Mouse (Mus musculus) liver, embryonic 14.5 days (tissue): ENCODE measurements around the gene Ptprn2. TPM values are rescaled to one million over a fixed set of nuclear protein-coding genes. Genes with fewer than 3 reads are reported as not detected.

Experiments
- ATAC-seq: fragments of 200-750 bp; cut with Nextera tagmentation; 2 replicates; pipeline ENCODE4 v1.8.0; 2017; ENCODE audit warnings: moderate number of reproducible peaks, mild to moderate bottlenecking, moderate library complexity; ENCODE audit not compliant: insufficient read depth
- DNase-seq, 3 experiments: peaks; one replicate each; pipeline ENCODE4 v3.0.0-alpha.2; 2012 to 2013; ENCODE audit warnings: low read depth in 3 of 3, low spot score in 3 of 3
- H3K27ac ChIP-seq: fragments of 300-500 bp; sonication (generic); 2 replicates; pipeline ENCODE4 v1.5.1; 2014; ENCODE audit warnings: moderate library complexity, mild to moderate bottlenecking, control low read depth, inconsistent platforms
- H3K27me3 ChIP-seq: fragments of 300-500 bp; sonication (generic); 2 replicates; pipeline ENCODE4 v1.6.1; 2014; ENCODE audit warnings: mild to moderate bottlenecking, low read length, moderate library complexity; ENCODE audit not compliant: control insufficient read depth, insufficient read depth
- H3K36me3 ChIP-seq: fragments of 300-500 bp; sonication (generic); replicated peaks from 2 replicates; pipeline ENCODE4 v1.6.1; 2014; ENCODE audit warnings: low read depth; ENCODE audit not compliant: control insufficient read depth, insufficient read depth
- H3K4me1 ChIP-seq, 2 experiments: fragments of 200-500 bp in 1 of 2; fragments of 300-500 bp in 1 of 2; sonication (generic) in 1 of 2; replicated peaks; 2 replicates each; pipeline ENCODE4 v1.6.1; 2012 to 2014; ENCODE audit warnings: antibody characterized with exemption in 1 of 2, inconsistent platforms in 1 of 2, low read length in 1 of 2; ENCODE audit not compliant: control insufficient read depth in 2 of 2, insufficient read depth in 2 of 2
- H3K4me2 ChIP-seq: fragments of 300-500 bp; sonication (generic); 2 replicates; pipeline ENCODE4 v1.6.1; 2014; ENCODE audit warnings: low read depth, mild to moderate bottlenecking, control low read depth, moderate library complexity
- H3K4me3 ChIP-seq, 2 experiments: fragments of 200-500 bp in 1 of 2; fragments of 300-500 bp in 1 of 2; sonication (generic) in 1 of 2; 2 replicates each; pipeline ENCODE4 v1.5.1; 2012 to 2014; ENCODE audit warnings: low read depth in 2 of 2, low read length in 2 of 2, mild to moderate bottlenecking in 2 of 2, control low read depth in 1 of 2, inconsistent platforms in 1 of 2, moderate library complexity in 1 of 2; ENCODE audit not compliant: insufficient read depth in 1 of 2
- H3K9ac ChIP-seq: fragments of 300-500 bp; sonication (generic); replicated peaks from 2 replicates; pipeline ENCODE4 v1.6.1; 2014; ENCODE audit warnings: mild to moderate bottlenecking, control low read depth, moderate library complexity
- H3K9me3 ChIP-seq: fragments of 300-500 bp; sonication (generic); 2 replicates; pipeline ENCODE4 v1.6.1; 2016; ENCODE audit warnings: low read length, mixed read lengths; ENCODE audit not compliant: control insufficient read depth
- CTCF ChIP-seq: IDR thresholded peaks from 2 replicates; pipeline ENCODE4 v1.5.1; 2016; ENCODE audit warnings: antibody characterized with exemption, low read depth, control low read depth
- EP300 ChIP-seq: IDR thresholded peaks from 2 replicates; pipeline ENCODE4 v1.6.1; 2016; ENCODE audit warnings: antibody characterized with exemption, low read depth
- WGBS: fragments of 180-500 bp; shearing (Covaris S2); extraction: QIAGEN DNeasy Blood & Tissue Kit; methylation state at CpG from one replicate; pipeline ENCODE4 v1.1.7; 2014; ENCODE audit not compliant: insufficient replicate concordance; 5-methylcytosine and 5-hydroxymethylcytosine counted together
- polyA plus RNA-seq, 2 experiments: library from polyadenylated mRNA; depleted of rRNA in 1 of 2; stranded (reverse) in 1 of 2; unstranded in 1 of 2; fragments of >200 nt; fragmentation: Nextera tagmentation in 1 of 2; extraction: Ambion mirVana in 1 of 2; gene quantifications; 2 replicates each; pipeline versions ENCODE4 v1.2.1 to v1.2.3; 2012 to 2014

Gene Ptprn2
- polyA plus RNA-seq, 2 experiments: 0.04 TPM; not detected in 1

- no peak for DNase-seq
Measured at GRCm38 (mm10) chr12:117033172-117033571, 547.7 kb downstream of the Ptprn2 start.

DNA sequence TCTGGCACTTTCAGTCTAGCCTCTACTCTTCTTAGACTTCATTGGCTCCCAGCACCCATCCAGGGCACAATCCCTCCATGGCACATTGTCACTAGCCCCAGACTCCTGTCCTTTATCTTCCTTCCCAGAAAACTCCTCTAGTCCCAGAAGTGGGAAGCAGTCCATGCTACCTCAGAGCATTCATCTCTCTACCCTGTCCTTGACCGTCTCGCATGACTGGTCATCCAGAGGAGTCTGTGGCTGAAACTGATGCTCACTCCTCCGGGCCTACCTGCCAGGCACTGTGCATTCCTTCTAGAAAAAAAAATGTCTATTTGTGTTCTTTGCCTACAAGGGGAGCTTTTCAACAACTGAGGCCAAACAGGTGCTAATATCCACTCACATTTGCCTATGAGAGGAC, 549.0 kb downstream of the Ptprn2 start:
- TF ChIP-seq EP300: no peak
- TF ChIP-seq CTCF: no peak
- Histone ChIP-seq H3K9me3 (no peaks in the 10 kb centered on the region), H3K4me1 (no peaks in the 10 kb centered on the region), H3K4me3 (no peak overlapping the region), H3K27ac (no peak overlapping the region), H3K9ac (no peak overlapping the region), H3K27me3 (no peaks in the 10 kb centered on the region), H3K36me3 (no peaks in the 10 kb centered on the region), H3K4me2 (no peak overlapping the region)
- ATAC-seq (no peak), DNase-seq (no peak)
- 63% methylated on average over 3 of the region's 3 CpGs for WGBS

More at GRCm38 (mm10) chr12:117033172-117033571, 547.7 kb downstream of the Ptprn2 start:
- 67% methylated on average over 1 of the region's 1 CpGs for WGBS
- no peak overlapping the region for H3K4me2 ChIP-seq
- no peaks in the 10 kb centered on the region for H3K36me3 ChIP-seq
- no peak overlapping the region for H3K9ac ChIP-seq
- H3K4me1 ChIP-seq: no peaks in the 10 kb centered on the region
- no peaks in the 10 kb centered on the region for H3K9me3 ChIP-seq
- H3K4me3 ChIP-seq: no peak overlapping the region
- no peaks in the 10 kb centered on the region for H3K27me3 ChIP-seq
- TF ChIP-seq EP300 (no peak), CTCF (no peak)
- no peak for ATAC-seq
- H3K27ac ChIP-seq: no peak overlapping the region

DNA sequence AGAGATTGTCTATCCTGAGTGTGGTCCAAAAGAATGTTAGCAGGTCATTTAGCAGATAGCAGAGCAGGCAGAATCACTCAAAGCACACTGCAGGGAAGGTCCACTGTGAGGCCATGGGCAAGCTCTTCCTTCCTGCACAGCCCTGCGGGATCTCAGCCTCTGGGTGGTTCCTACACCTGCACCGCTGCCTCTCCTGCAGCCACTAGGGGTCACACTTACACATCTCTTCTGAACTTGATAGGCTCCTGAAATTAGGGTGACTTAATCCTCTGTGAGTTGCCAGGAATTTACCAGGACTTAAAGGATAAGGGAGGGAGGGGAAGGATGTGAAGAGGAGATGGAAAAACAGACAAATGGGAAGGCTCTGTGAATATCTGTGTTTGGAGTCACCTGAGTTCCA, 549.7 kb downstream of the Ptprn2 start:
- Histone ChIP-seq H3K4me3 (no peak overlapping the region), H3K27ac (no peak overlapping the region), H3K27me3 (no peaks in the 10 kb centered on the region), H3K4me1 (no peaks in the 10 kb centered on the region), H3K4me2 (no peak overlapping the region), H3K9ac (no peak overlapping the region), H3K9me3 (no peaks in the 10 kb centered on the region), H3K36me3 (no peaks in the 10 kb centered on the region)
- TF ChIP-seq CTCF (peak; percentile 74), EP300 (no peak)
- WGBS: 0% methylated on average over 2 of the region's 2 CpGs
- ATAC-seq (no peak), DNase-seq (no peak)

- H3K4me2 ChIP-seq: no peak overlapping the region
- H3K4me1 ChIP-seq: no peaks in the 10 kb centered on the region
- no peaks in the 10 kb centered on the region for H3K9me3 ChIP-seq
- TF ChIP-seq EP300: no peak
- TF ChIP-seq CTCF: no peak
- H3K9ac ChIP-seq: no peak overlapping the region
- H3K36me3 ChIP-seq: no peaks in the 10 kb centered on the region
- H3K27ac ChIP-seq: no peak overlapping the region
- no peaks in the 10 kb centered on the region for H3K27me3 ChIP-seq
- WGBS: 41% methylated on average over 3 of the region's 3 CpGs
- no peak for DNase-seq
- H3K4me3 ChIP-seq: no peak overlapping the region
- no peak for ATAC-seq
Measured at GRCm38 (mm10) chr12:117039411-117039810, 553.9 kb downstream of the Ptprn2 start.

- Histone ChIP-seq H3K9ac (no peak overlapping the region), H3K27ac (no peak overlapping the region), H3K4me1 (no peaks in the 10 kb centered on the region), H3K4me2 (no peak overlapping the region), H3K4me3 (no peak overlapping the region), H3K9me3 (no peaks in the 10 kb centered on the region), H3K36me3 (no peaks in the 10 kb centered on the region), H3K27me3 (no peaks in the 10 kb centered on the region)
- no peak for DNase-seq
- no peak for TF ChIP-seq CTCF
- TF ChIP-seq EP300: no peak
- 65% methylated on average over 2 of the region's 2 CpGs for WGBS
- no peak for ATAC-seq
Measured at GRCm38 (mm10) chr12:117041409-117041808, 555.9 kb downstream of the Ptprn2 start.

GRCm38 (mm10) chr12:117042706-117043105, 557.2 kb downstream of the Ptprn2 start:
- ATAC-seq (no peak), DNase-seq (no peak)
- WGBS: 57% methylated on average over 7 of the region's 7 CpGs

More at GRCm38 (mm10) chr12:117042706-117043105, 557.2 kb downstream of the Ptprn2 start:
- Histone ChIP-seq H3K27ac (no peak overlapping the region), H3K36me3 (no peaks in the 10 kb centered on the region), H3K4me1 (no peaks in the 10 kb centered on the region), H3K9ac (no peak overlapping the region), H3K9me3 (no peaks in the 10 kb centered on the region), H3K4me2 (no peak overlapping the region), H3K4me3 (no peak overlapping the region), H3K27me3 (no peaks in the 10 kb centered on the region)
- TF ChIP-seq EP300: no peak
- no peak for TF ChIP-seq CTCF
